Mouse (Mus musculus): ENCODE data around the gene Cpn2.

DNA sequence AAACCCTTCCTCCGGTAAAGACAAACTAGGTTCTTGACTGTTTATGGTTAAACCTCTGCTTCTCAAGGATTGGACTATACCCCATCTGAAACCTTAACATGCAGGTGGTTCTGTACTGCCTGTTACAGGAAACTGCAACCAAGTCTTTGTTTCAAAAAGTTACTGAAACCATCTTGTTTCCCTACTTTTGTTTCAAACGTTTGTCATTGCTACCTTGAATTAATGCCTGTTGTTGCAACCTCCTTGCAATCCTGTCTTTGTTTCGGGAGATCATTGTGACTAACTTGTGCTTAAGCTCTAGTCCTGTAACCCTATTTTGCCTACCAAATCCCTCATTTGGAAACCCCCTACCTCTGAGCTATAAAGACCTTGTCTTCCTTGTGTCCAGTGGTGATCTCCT lies 55.3 kb downstream of the Cpn2 start:
- TF ChIP-seq CTCF (IDR thresholded peaks at IDR 0.05) (no peak), EP300 (IDR thresholded peaks at IDR 0.05) (no peak)

All from lung, postnatal 0 days (tissue).